Mouse (Mus musculus) skeletal muscle tissue, postnatal 0 days (tissue): ENCODE data around the gene Rfc5. TPM values are rescaled to one million over a fixed set of nuclear protein-coding genes. Genes with fewer than 3 reads are reported as not detected.

Experiments used
- polyA plus RNA-seq: library from polyadenylated mRNA; unstranded; fragments of >200 nt; fragmentation: Nextera tagmentation; extraction: Ambion mirVana; gene quantifications from 2 replicates; pipeline ENCODE4 v1.2.1, GENCODE M21; 2015

Gene Rfc5
- 13.8 and 15.9 TPM in 2 replicates for polyA plus RNA-seq

DNA sequence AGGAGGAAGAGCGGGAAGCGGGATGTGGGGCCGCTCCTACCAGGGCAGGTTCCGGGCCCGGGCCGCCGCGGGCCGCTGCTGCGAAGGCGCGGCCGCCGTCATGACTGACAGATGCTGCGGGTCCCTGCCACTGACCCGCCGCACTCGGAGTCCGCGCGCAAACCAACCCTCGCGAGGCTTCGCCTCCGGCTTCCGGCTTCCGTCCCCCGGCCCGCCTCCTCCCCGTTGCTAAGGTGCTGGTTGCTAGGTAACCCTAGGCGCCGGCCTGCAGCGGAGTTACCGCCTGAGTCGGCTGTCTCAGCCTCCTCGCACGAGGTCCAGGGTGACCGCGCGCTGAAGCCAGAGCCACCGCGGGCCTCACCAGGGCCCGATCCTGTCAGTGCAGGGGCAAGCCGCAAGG, at the start of gene Rfc5:
Gene Rfc5 (minus strand): TSS at position 171 of the 400 bp plus-strand sequence.

DNA sequence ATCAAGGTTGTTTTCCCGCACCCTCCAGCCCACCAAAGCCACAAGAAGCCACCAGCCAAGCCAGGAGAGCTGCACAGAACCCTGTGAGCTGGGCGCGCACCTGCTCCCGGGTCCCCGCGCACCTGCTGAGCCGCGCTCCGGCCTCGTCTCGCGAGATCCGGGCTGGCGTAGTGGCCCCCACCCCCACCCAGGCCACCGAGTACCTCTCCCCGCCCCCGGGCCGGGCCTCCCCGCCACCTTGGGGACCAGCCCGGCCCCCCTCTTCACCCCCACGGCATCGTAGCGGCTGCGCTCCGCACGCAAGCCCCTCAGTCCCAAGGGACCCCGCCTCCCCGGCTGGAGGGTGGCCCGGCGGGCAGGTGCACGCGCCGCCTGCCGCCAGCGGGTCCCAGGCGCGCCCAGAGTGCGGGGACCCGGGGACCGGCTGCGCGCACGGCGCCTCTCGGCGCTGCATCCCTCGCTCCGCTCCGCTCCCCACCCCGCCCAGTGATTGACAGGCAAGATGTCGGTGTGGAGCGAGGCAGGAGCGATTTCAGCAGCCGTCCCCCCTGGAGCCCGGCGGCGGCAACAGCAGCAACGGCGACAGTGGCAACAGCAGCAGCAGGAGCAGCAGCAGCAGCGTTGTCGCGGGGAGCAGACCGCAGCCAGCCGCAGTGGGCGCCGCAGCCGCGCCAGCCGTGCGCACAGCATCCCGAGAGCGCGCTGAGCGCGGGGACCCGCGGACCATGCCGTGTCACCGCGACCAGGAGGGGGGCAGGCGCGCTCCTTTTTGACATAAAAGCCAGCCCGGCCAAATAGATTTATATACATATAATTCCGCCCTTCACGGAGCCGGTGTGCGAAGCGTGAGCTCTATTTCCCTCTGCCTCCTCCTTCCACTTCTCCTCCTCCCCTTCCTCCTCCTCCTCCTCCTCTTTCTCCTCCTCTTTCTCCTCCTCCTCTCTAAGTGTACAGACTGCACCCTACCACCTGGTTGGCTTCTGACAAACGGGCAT, 25.0 kb upstream of the Rfc5 start, which contains the start of gene Ksr2:
Gene Ksr2 (plus strand): TSS at position 494 of the 995 bp plus-strand sequence.

DNA sequence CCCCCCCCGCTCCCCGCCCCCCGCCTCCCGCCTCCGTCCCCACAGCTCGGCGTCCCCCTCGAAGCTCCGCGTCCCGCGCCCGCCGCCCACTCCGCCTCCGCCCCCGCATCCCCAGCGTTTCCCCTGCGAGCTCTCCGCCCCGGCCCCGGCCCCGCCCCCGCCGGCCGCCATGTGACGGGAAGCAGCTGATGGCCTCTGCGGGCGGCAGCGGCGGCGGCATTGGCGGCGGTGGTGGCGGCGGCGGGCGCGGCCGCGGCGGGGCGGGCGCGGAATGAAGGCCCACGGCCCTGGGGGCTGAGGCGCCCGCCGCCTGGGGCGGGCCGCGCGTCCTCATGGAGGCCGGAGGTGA, 31.7 kb downstream of the Rfc5 start, which contains the start of gene Wsb2:
Gene Wsb2 (plus strand): TSS at position 176 of the 349 bp plus-strand sequence.

Other genes starting within 250 kb of the Rfc5 start
- 359 and 398 TPM in 2 replicates for gene Pebp1, start 101.4 kb downstream of the Rfc5 start, polyA plus RNA-seq
- 5.4 and 7.0 TPM in 2 replicates for gene Vsig10, start 70.0 kb downstream of the Rfc5 start, polyA plus RNA-seq
- 67.3 and 74.0 TPM in 2 replicates for gene Wsb2, start 31.7 kb downstream of the Rfc5 start, polyA plus RNA-seq
- gene Ksr2, start 25.0 kb upstream of the Rfc5 start, polyA plus RNA-seq = 0.15 and 0.24 TPM in 2 replicates